Mouse (Mus musculus) bone marrow, adult 2 months (tissue): ENCODE data around the gene Sf3b4. TPM values are rescaled to one million over a fixed set of nuclear protein-coding genes. Genes with fewer than 3 reads are reported as not detected.
"Not testable (repeated sequence)": the region's sequence is repeated elsewhere in the genome, so short reads cannot be mapped to it uniquely, and the experiment has no call there.

ENCODE experiments used
- H3K27ac ChIP-seq: fragments of 200-500 bp; 2 replicates; pipeline ENCODE4 v1.5.1; 2012; ENCODE audit warnings: low read depth, mild to moderate bottlenecking, control low read depth, inconsistent platforms, low read length; ENCODE audit not compliant: control insufficient read depth, poor library complexity, insufficient read depth
- H3K4me1 ChIP-seq: fragments of 200-500 bp; 2 replicates; pipeline ENCODE4 v1.6.1; 2011; ENCODE audit warnings: low read length; ENCODE audit not compliant: control insufficient read depth, insufficient read depth
- H3K4me3 ChIP-seq: fragments of 200-500 bp; replicated peaks from 2 replicates; pipeline ENCODE3; 2011; ENCODE audit warnings: mild to moderate bottlenecking, low read depth, low read length, control low read depth; ENCODE audit not compliant: control insufficient read depth
- CTCF ChIP-seq: fragments of 200-500 bp; IDR thresholded peaks from 2 replicates; pipeline ENCODE4 v1.5.1; 2011; ENCODE audit warnings: low read length, control low read depth; ENCODE audit not compliant: control insufficient read depth, insufficient read depth
- POLR2A ChIP-seq: fragments of 200-500 bp; IDR thresholded peaks from 2 replicates; pipeline ENCODE4 v1.6.1; 2011; ENCODE audit warnings: low read depth, mild to moderate bottlenecking, control low read depth, low read length, borderline replicate concordance; ENCODE audit not compliant: control insufficient read depth
- WGBS: fragments of 180-500 bp; shearing (Covaris S2); methylation state at CpG from one replicate; pipeline ENCODE4 v1.1.7; 2018; 5-methylcytosine and 5-hydroxymethylcytosine counted together
- polyA plus RNA-seq: library from polyadenylated mRNA; stranded (reverse); fragments of >200 nt; gene quantifications from 2 replicates; pipeline ENCODE4 v1.2.4, GENCODE M21; 2011; ENCODE audit warnings: low replicate concordance; ENCODE audit not compliant: missing spikeins, insufficient read depth, insufficient read length

Gene Sf3b4
- polyA plus RNA-seq, 1 experiment = 25.7 TPM

GRCm38 (mm10) chr3:96197129-96197749 lies 25.1 kb downstream of the Sf3b4 start:
- Histone ChIP-seq H3K4me3 (peak overlapping the region; percentile 90), H3K27ac (peak overlapping the region; percentile 74), H3K4me1 (peaks cover 4% of the 10 kb centered on the region)
- TF ChIP-seq CTCF (no peak), POLR2A (peak; percentile 80)
- under 1% methylated on average over 50 of the region's 50 CpGs for WGBS

- peaks cover 4% of the 10 kb centered on the region for H3K4me1 ChIP-seq
- H3K27ac ChIP-seq = no peak overlapping the region
- WGBS = under 1% methylated on average over 6 of the region's 6 CpGs
- TF ChIP-seq POLR2A (no peak), CTCF (no peak)
- no peak overlapping the region for H3K4me3 ChIP-seq
These were observed 26.0 kb downstream of the Sf3b4 start for GRCm38 (mm10) chr3:96198181-96198580.

GRCm38 (mm10) chr3:96198601-96199251 lies 26.6 kb downstream of the Sf3b4 start:
- WGBS = 22% methylated on average over 8 of the region's 8 CpGs

GRCm38 (mm10) chr3:96199731-96200130 lies 27.6 kb downstream of the Sf3b4 start:
- Histone ChIP-seq H3K27ac (no peak overlapping the region), H3K4me3 (no peak overlapping the region)
- no peak for TF ChIP-seq CTCF
- no peak for TF ChIP-seq POLR2A

More at GRCm38 (mm10) chr3:96198601-96199251, 26.6 kb downstream of the Sf3b4 start:
- H3K27ac ChIP-seq, H3K4me3 ChIP-seq, H3K4me1 ChIP-seq: not testable (repeated sequence)

GRCm38 (mm10) chr3:96207819-96208218 lies 35.7 kb downstream of the Sf3b4 start:
- TF ChIP-seq CTCF (no peak), POLR2A (no peak)
- Histone ChIP-seq H3K4me1 (no peaks in the 10 kb centered on the region), H3K27ac (no peak overlapping the region), H3K4me3 (no peak overlapping the region)
- 65% methylated on average over 3 of the region's 3 CpGs for WGBS

More at GRCm38 (mm10) chr3:96199731-96200130, 27.6 kb downstream of the Sf3b4 start:
- peaks cover 4% of the 10 kb centered on the region for H3K4me1 ChIP-seq
- 53% methylated on average over 2 of the region's 2 CpGs for WGBS

GRCm38 (mm10) chr3:96209242-96209641 lies 37.1 kb downstream of the Sf3b4 start:
- TF ChIP-seq POLR2A (no peak), CTCF (peak; percentile 14; the same call in 1 of the 2 replicates)
- H3K27ac ChIP-seq = no peak overlapping the region
- no peaks in the 10 kb centered on the region for H3K4me1 ChIP-seq
- no peak overlapping the region for H3K4me3 ChIP-seq
- 51% methylated on average over 15 of the region's 15 CpGs for WGBS

- no peak for TF ChIP-seq POLR2A
- peak; percentile 19; the same call in 1 of the 2 replicates for TF ChIP-seq CTCF
- peak overlapping the region; percentile 98 for H3K27ac ChIP-seq
- 0% methylated on average over 12 of the region's 12 CpGs for WGBS
- H3K4me1 ChIP-seq = peaks cover 2% of the 10 kb centered on the region
- peak overlapping the region; percentile 60 for H3K4me3 ChIP-seq
These were observed 47.1 kb downstream of the Sf3b4 start for GRCm38 (mm10) chr3:96219191-96219641.

GRCm38 (mm10) chr3:96219661-96220130 lies 47.6 kb downstream of the Sf3b4 start, which contains the start of the genes Bola1 and Hist2h2ab:
TSS of gene Bola1 (minus strand) at chr3:96219709.
TSS of gene Hist2h2ab (plus strand) at chr3:96219865.
- peak; percentile 95; the same call in 1 of the 2 replicates for TF ChIP-seq POLR2A
- no peak for TF ChIP-seq CTCF
- H3K4me1 ChIP-seq = peaks cover 2% of the 10 kb centered on the region
- WGBS = under 1% methylated on average over 37 of the region's 37 CpGs

GRCm38 (mm10) chr3:96220131-96220764 lies 48.1 kb downstream of the Sf3b4 start:
- H3K27ac ChIP-seq = peak overlapping the region; percentile 98
- peak overlapping the region; percentile 67 for H3K4me3 ChIP-seq
- under 1% methylated on average over 46 of the region's 47 CpGs for WGBS
- not testable (repeated sequence) for H3K4me1 ChIP-seq

More at GRCm38 (mm10) chr3:96219661-96220130, 47.6 kb downstream of the Sf3b4 start, which contains the start of the genes Bola1 and Hist2h2ab:
- Histone ChIP-seq H3K4me3 (peak within 1 kb of the TSS; percentile 67), H3K27ac (peak within 1 kb of the TSS; percentile 98)
